In genomic region chr17:53465569-53465968, GRCm38 (mm10) we compare ENCODE assay signal across 9 mouse cellular contexts. TPM values are rescaled to one million over a fixed set of nuclear protein-coding genes. Genes with fewer than 3 reads are reported as not detected.
DNase-seq lines count a peak whose midpoint lies in the region; ATAC-seq and TF ChIP-seq lines count a peak whose summit lies in the region.
"Had no signal": no experiment of that assay in that cellular context is flagged by ENCODE, and none has a peak within 500 bp of the region (broad histone marks: within the 10 kb centered on the region; RNA-seq: fewer than 3 reads in every experiment).

No protein-coding gene starts in this region.

- no peaks in the 10 kb centered on the region for H3K79me2 ChIP-seq in C2C12 (ENCODE audit: control insufficient read depth, insufficient read depth)

- no peaks in the 10 kb centered on the region for H3K36me3 ChIP-seq in heart, postnatal 0 days (replicated peaks; ENCODE audit: control insufficient read depth, insufficient read depth, low read length)
- H3K36me3 ChIP-seq in C2C12 (ENCODE audit: control insufficient read depth, insufficient read depth), result no peaks in the 10 kb centered on the region

- no peaks in the 10 kb centered on the region for H3K79me3 ChIP-seq in C2C12 (ENCODE audit: low read depth)

- H3K27ac ChIP-seq in heart, postnatal 0 days (ENCODE audit: low read depth), result no peak overlapping the region
- H3K27ac ChIP-seq: macrophage had no signal

- no peak overlapping the region for H3K9ac ChIP-seq in heart, postnatal 0 days (replicated peaks; ENCODE audit: low read depth, low read length)

- H3K4me2 ChIP-seq in heart, postnatal 0 days (ENCODE audit: low read depth, low read length), result no peak overlapping the region

- peak; percentile 37 for TF ChIP-seq CTCF in heart, postnatal 0 days (IDR thresholded peaks at IDR 0.05; ENCODE audit: low read depth)
- peak; percentile 9 for TF ChIP-seq CTCF in C2C12 (IDR thresholded peaks at IDR 0.05; ENCODE audit: control insufficient read depth, insufficient read depth, insufficient read length)
- peak; percentile 15; the same call in 1 of the 2 replicates for TF ChIP-seq CTCF in brain, embryonic 14.5 days (IDR thresholded peaks at IDR 0.05; ENCODE audit: borderline replicate concordance, extremely low read depth, insufficient read depth, insufficient read length)

- ATAC-seq in heart, postnatal 0 days (ENCODE audit: insufficient read depth, low read depth), result 0 out of 2 replicates have a peak, but pooled peaks have one; percentile 20

- no peak for TF ChIP-seq POLR2A in brain, embryonic 14.5 days (IDR thresholded peaks at IDR 0.05; ENCODE audit: borderline replicate concordance, extremely low read depth, insufficient read depth, insufficient read length, poor library complexity, severe bottlenecking)

- no peaks in the 10 kb centered on the region for H3K4me1 ChIP-seq in heart, postnatal 0 days (ENCODE audit: control insufficient read depth, insufficient read depth)

- H3K9me3 ChIP-seq in heart, postnatal 0 days (replicated peaks; ENCODE audit: control insufficient read depth, low read length), result no peaks in the 10 kb centered on the region

- no peak overlapping the region for H3ac ChIP-seq in C2C12 (ENCODE audit: control insufficient read depth, insufficient read length, low read depth)

- WGBS in heart, postnatal 0 days, result 49% methylated on average over 4 of the region's 4 CpGs

- no peak for TF ChIP-seq EP300 in heart, postnatal 0 days (IDR thresholded peaks at IDR 0.05; ENCODE audit: low read depth)

- DNase-seq in heart, postnatal 0 days (ENCODE audit: low spot score), result no peak
- no peak for DNase-seq in heart, postnatal 25 days (ENCODE audit: low spot score)
- no peak for DNase-seq in brain, embryonic 14.5 days (ENCODE audit: low read depth)
- DNase-seq in lung, postnatal 36 days, result peak; percentile 45
- DNase-seq in ovary, postnatal 14 days (ENCODE audit: low spot score), result no peak
- no peak for DNase-seq in right cerebral cortex, postnatal 14 days
- no peak for DNase-seq in layer of hippocampus, postnatal 14 days (ENCODE audit: low spot score in 2 of 2)

- H3K4me3 ChIP-seq in heart, postnatal 0 days (ENCODE audit: low read depth, low read length), result no peak overlapping the region
- H3K4me3 ChIP-seq in C2C12 (ENCODE audit: insufficient read depth, poor library complexity, severe bottlenecking), result no peak overlapping the region

- intact Hi-C loops in heart, postnatal 25 days (cut with DNase I), result no loop called here

- H3K27me3 ChIP-seq in heart, postnatal 0 days (ENCODE audit: control insufficient read depth, insufficient read depth, low read length), result no peaks in the 10 kb centered on the region
- no peaks in the 10 kb centered on the region for H3K27me3 ChIP-seq in C2C12 (ENCODE audit: control insufficient read depth, insufficient read depth, insufficient read length)

TF ChIP-seq in C2C12, 6 proteins besides CTCF, POLR2A, EP300 and RAD21:
- TF ChIP-seq CEBPB (IDR thresholded peaks at IDR 0.05; ENCODE audit: low read depth), result no peak
- no peak for TF ChIP-seq FOSL1 (IDR thresholded peaks at IDR 0.05; ENCODE audit: insufficient read depth, low read length, poor library complexity, severe bottlenecking)
- TF ChIP-seq MYOG (IDR thresholded peaks at IDR 0.05; ENCODE audit: control insufficient read depth, extremely low read depth, insufficient read length), result no peak
- no peak for TF ChIP-seq USF1 (IDR thresholded peaks at IDR 0.05; ENCODE audit: low read depth)
- no peak for TF ChIP-seq MYOD1 (IDR thresholded peaks at IDR 0.05; ENCODE audit: control insufficient read depth, insufficient read length, low read depth)
- no peak for TF ChIP-seq MAX (IDR thresholded peaks at IDR 0.05)
TF ChIP-seq in C2C12: peak in this region for 0.

RNA-seq across cellular contexts. Expression of gene Efhb, which starts 2.4 kb away (rescaled TPM):
- 0.12 TPM in 1 of 2 replicates, not detected in the other for total RNA-seq in heart, postnatal 0 days (2014; rRNA removed; ENCODE audit: low replicate concordance)
- polyA plus RNA-seq in heart, postnatal 0 days (2015; fragmentation: Nextera tagmentation; extraction: Ambion mirVana), result 0.18 and 0.27 TPM in 2 replicates
- total RNA-seq in heart, postnatal 25 days (2021), result under 1 TPM; 0.06 to 0.10 TPM
- not detected for polyA plus RNA-seq in C2C12 (2012; fragmentation: generic; extraction: Trizol)
- polyA plus RNA-seq in brain, embryonic 14.5 days (2012; rRNA removed), result 1.2 and 1.9 TPM in 2 replicates
- under 1 TPM; 0.41 to 0.78 TPM for total RNA-seq in layer of hippocampus, postnatal 14 days (2021)
- polyA plus RNA-seq: macrophage had no signal

RNA-seq across cellular contexts. Expression of gene Rab5a, which starts 13.5 kb away (rescaled TPM):
- total RNA-seq in heart, postnatal 0 days (2014; rRNA removed; ENCODE audit: low replicate concordance), result 40.5 and 62.6 TPM in 2 replicates
- 56.6 and 58.1 TPM in 2 replicates for polyA plus RNA-seq in heart, postnatal 0 days (2015; fragmentation: Nextera tagmentation; extraction: Ambion mirVana)
- 10 to 100 TPM; 50.7 to 55.2 TPM for total RNA-seq in heart, postnatal 25 days (2021)
- polyA plus RNA-seq in C2C12 (2012; fragmentation: generic; extraction: Trizol), result 13.9 TPM
- polyA plus RNA-seq in brain, embryonic 14.5 days (2012; rRNA removed), result 53.6 and 64.6 TPM in 2 replicates
- total RNA-seq in layer of hippocampus, postnatal 14 days (2021), result 100 to 1,000 TPM; 115 to 128 TPM
